Mouse (Mus musculus): ENCODE results near the gene Msrb1. TPM values are rescaled to one million over a fixed set of nuclear protein-coding genes. Genes with fewer than 3 reads are reported as not detected.

Gene Msrb1
- polyA plus RNA-seq, 1 experiment from 2014 or later: 23.6 TPM

DNA sequence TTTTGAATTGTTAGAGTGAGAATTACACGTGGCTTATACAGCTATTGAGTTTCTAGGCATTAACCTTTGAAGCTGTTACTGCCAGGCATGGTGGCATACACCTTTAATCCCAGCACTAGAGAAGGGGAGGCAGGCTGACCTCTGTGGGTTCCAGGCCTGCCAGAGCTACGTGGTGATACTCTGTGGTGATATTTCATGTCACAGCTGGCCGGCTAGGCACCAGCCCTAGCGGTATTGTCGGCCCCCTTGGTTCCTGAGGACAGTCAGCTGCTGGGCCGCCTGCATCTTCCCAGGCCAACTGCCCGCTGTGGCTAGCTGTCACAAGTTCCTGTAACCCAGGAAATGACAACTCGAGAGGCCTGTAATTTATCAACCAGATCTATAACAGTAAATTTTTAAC is 55.7 kb downstream of the Msrb1 start:
- 76% methylated on average over 8 of the region's 8 CpGs for WGBS
- no peak overlapping the region for H3K4me3 ChIP-seq

More for the DNA sequence above, 55.7 kb downstream of the Msrb1 start:
- no peak for ATAC-seq (ENCODE audit: insufficient number of reproducible peaks, insufficient read depth, low FRiP score, low TSS enrichment)
- no peaks in the 10 kb centered on the region for H3K27me3 ChIP-seq
- H3K4me1 ChIP-seq: no peaks in the 10 kb centered on the region
- no peaks in the 10 kb centered on the region for H3K36me3 ChIP-seq
- no peaks in the 10 kb centered on the region for H3K9me3 ChIP-seq
- H3K9ac ChIP-seq: no peak overlapping the region
- H3K4me2 ChIP-seq (replicated peaks): no peak overlapping the region
- H3K27ac ChIP-seq: no peak overlapping the region

Other genes starting within 250 kb of the Msrb1 start
- gene Caskin1, start 248.0 kb upstream of the Msrb1 start, polyA plus RNA-seq (2016; fragmentation: Nextera tagmentation; extraction: Ambion mirVana): 7.3 and 7.5 TPM in 2 replicates
- gene Traf7, start 208.7 kb upstream of the Msrb1 start, polyA plus RNA-seq (2016; fragmentation: Nextera tagmentation; extraction: Ambion mirVana): 98.5 and 103 TPM in 2 replicates
- gene Rab26, start 202.4 kb upstream of the Msrb1 start, polyA plus RNA-seq (2016; fragmentation: Nextera tagmentation; extraction: Ambion mirVana): 3.6 and 3.7 TPM in 2 replicates
- 26.8 and 29.8 TPM in 2 replicates for gene Pkd1, start 186.8 kb upstream of the Msrb1 start, polyA plus RNA-seq (2016; fragmentation: Nextera tagmentation; extraction: Ambion mirVana)
- gene Tsc2, start 104.0 kb upstream of the Msrb1 start, polyA plus RNA-seq (2016; fragmentation: Nextera tagmentation; extraction: Ambion mirVana): 72.8 and 82.0 TPM in 2 replicates
- 26.2 and 26.9 TPM in 2 replicates for gene Nthl1, start 104.0 kb upstream of the Msrb1 start, polyA plus RNA-seq (2016; fragmentation: Nextera tagmentation; extraction: Ambion mirVana)
- 59.6 and 60.6 TPM in 2 replicates for gene Slc9a3r2, start 86.3 kb upstream of the Msrb1 start, polyA plus RNA-seq (2016; fragmentation: Nextera tagmentation; extraction: Ambion mirVana)
- 0.35 and 0.76 TPM in 2 replicates for gene Npw, start 78.2 kb upstream of the Msrb1 start, polyA plus RNA-seq (2016; fragmentation: Nextera tagmentation; extraction: Ambion mirVana)
- gene Zfp598, start 67.0 kb upstream of the Msrb1 start, polyA plus RNA-seq (2016; fragmentation: Nextera tagmentation; extraction: Ambion mirVana): 23.5 and 25.4 TPM in 2 replicates
- gene Syngr3, start 46.7 kb upstream of the Msrb1 start, polyA plus RNA-seq (2016; fragmentation: Nextera tagmentation; extraction: Ambion mirVana): 8.4 and 10.5 TPM in 2 replicates
- gene Gfer, start 40.5 kb upstream of the Msrb1 start, polyA plus RNA-seq (2016; fragmentation: Nextera tagmentation; extraction: Ambion mirVana): 47.9 and 48.0 TPM in 2 replicates
- 3.0 and 5.5 TPM in 2 replicates for gene Noxo1, start 40.4 kb upstream of the Msrb1 start, polyA plus RNA-seq (2016; fragmentation: Nextera tagmentation; extraction: Ambion mirVana)
- 93.9 and 94.2 TPM in 2 replicates for gene Tbl3, start 29.0 kb upstream of the Msrb1 start, polyA plus RNA-seq (2016; fragmentation: Nextera tagmentation; extraction: Ambion mirVana)
- gene Rnf151, start 18.6 kb upstream of the Msrb1 start, polyA plus RNA-seq (2016; fragmentation: Nextera tagmentation; extraction: Ambion mirVana): 0.22 TPM in 1 of 2 replicates, not detected in the other
- 1,116 and 1,117 TPM in 2 replicates for gene Rps2, start 18.5 kb upstream of the Msrb1 start, polyA plus RNA-seq (2016; fragmentation: Nextera tagmentation; extraction: Ambion mirVana)
- 209 and 223 TPM in 2 replicates for gene Ndufb10, start 12.2 kb upstream of the Msrb1 start, polyA plus RNA-seq (2016; fragmentation: Nextera tagmentation; extraction: Ambion mirVana)
- gene Rpl3l, start 8.8 kb upstream of the Msrb1 start, polyA plus RNA-seq (2016; fragmentation: Nextera tagmentation; extraction: Ambion mirVana): not detected in 2 replicates
- gene Hs3st6, start 16.3 kb downstream of the Msrb1 start, polyA plus RNA-seq (2016; fragmentation: Nextera tagmentation; extraction: Ambion mirVana): 9.2 and 10.7 TPM in 2 replicates
- not detected in 2 replicates for gene Meiob, start 67.6 kb downstream of the Msrb1 start, polyA plus RNA-seq (2016; fragmentation: Nextera tagmentation; extraction: Ambion mirVana)
- 24.2 and 26.1 TPM in 2 replicates for gene Hagh, start 103.5 kb downstream of the Msrb1 start, polyA plus RNA-seq (2016; fragmentation: Nextera tagmentation; extraction: Ambion mirVana)
- gene Fahd1, start 113.7 kb downstream of the Msrb1 start, polyA plus RNA-seq (2016; fragmentation: Nextera tagmentation; extraction: Ambion mirVana): 21.3 and 23.2 TPM in 2 replicates
- gene Igfals, start 129.4 kb downstream of the Msrb1 start, polyA plus RNA-seq (2016; fragmentation: Nextera tagmentation; extraction: Ambion mirVana): 0.22 and 0.28 TPM in 2 replicates
- 49.7 and 53.6 TPM in 2 replicates for gene Nubp2, start 149.7 kb downstream of the Msrb1 start, polyA plus RNA-seq (2016; fragmentation: Nextera tagmentation; extraction: Ambion mirVana)
- 43.3 and 43.8 TPM in 2 replicates for gene Spsb3, start 150.0 kb downstream of the Msrb1 start, polyA plus RNA-seq (2016; fragmentation: Nextera tagmentation; extraction: Ambion mirVana)
- gene Eme2, start 158.4 kb downstream of the Msrb1 start, polyA plus RNA-seq (2016; fragmentation: Nextera tagmentation; extraction: Ambion mirVana): 38.7 and 42.4 TPM in 2 replicates
- 99.6 and 107 TPM in 2 replicates for gene Mrps34, start 158.5 kb downstream of the Msrb1 start, polyA plus RNA-seq (2016; fragmentation: Nextera tagmentation; extraction: Ambion mirVana)
- gene Nme3, start 159.9 kb downstream of the Msrb1 start, polyA plus RNA-seq (2016; fragmentation: Nextera tagmentation; extraction: Ambion mirVana): 44.8 and 46.1 TPM in 2 replicates
- gene Mapk8ip3, start 200.3 kb downstream of the Msrb1 start, polyA plus RNA-seq (2016; fragmentation: Nextera tagmentation; extraction: Ambion mirVana): 55.8 and 59.5 TPM in 2 replicates
- 270 and 277 TPM in 2 replicates for gene Jpt2, start 224.0 kb downstream of the Msrb1 start, polyA plus RNA-seq (2016; fragmentation: Nextera tagmentation; extraction: Ambion mirVana)